Mouse (Mus musculus): ENCODE data around the gene Bod1. TPM values are rescaled to one million over a fixed set of nuclear protein-coding genes. Genes with fewer than 3 reads are reported as not detected.

Bod1 gene
- total RNA-seq, 2 experiments from 2014 or later: 16.2 to 16.4 TPM

Other genes starting within 250 kb of the Bod1 start
- 9.4 and 15.3 TPM in 2 replicates for gene Cpeb4, start 200.3 kb upstream of the Bod1 start, total RNA-seq (2015)
- gene Cpeb4, start 200.3 kb upstream of the Bod1 start, total RNA-seq (2017): 7.7 and 8.3 TPM in 2 replicates